Mouse (Mus musculus) liver, embryonic 14.5 days (tissue): Measurements from ENCODE around the gene Fbf1. TPM values are rescaled to one million over a fixed set of nuclear protein-coding genes. Genes with fewer than 3 reads are reported as not detected.

Source experiments
- ATAC-seq: fragments of 200-750 bp; cut with Nextera tagmentation; 2 replicates; pipeline ENCODE4 v1.8.0; 2017; ENCODE audit warnings: moderate number of reproducible peaks, mild to moderate bottlenecking, moderate library complexity; ENCODE audit not compliant: insufficient read depth
- DNase-seq, 3 experiments: peaks; one replicate each; pipeline ENCODE4 v3.0.0-alpha.2; 2012 to 2013; ENCODE audit warnings: low read depth in 3 of 3, low spot score in 3 of 3
- H3K27ac ChIP-seq: fragments of 300-500 bp; sonication (generic); 2 replicates; pipeline ENCODE4 v1.5.1; 2014; ENCODE audit warnings: moderate library complexity, mild to moderate bottlenecking, control low read depth, inconsistent platforms
- H3K27me3 ChIP-seq: fragments of 300-500 bp; sonication (generic); 2 replicates; pipeline ENCODE4 v1.6.1; 2014; ENCODE audit warnings: mild to moderate bottlenecking, low read length, moderate library complexity; ENCODE audit not compliant: control insufficient read depth, insufficient read depth
- H3K36me3 ChIP-seq: fragments of 300-500 bp; sonication (generic); replicated peaks from 2 replicates; pipeline ENCODE4 v1.6.1; 2014; ENCODE audit warnings: low read depth; ENCODE audit not compliant: control insufficient read depth, insufficient read depth
- H3K4me1 ChIP-seq, 2 experiments: fragments of 200-500 bp in 1 of 2; fragments of 300-500 bp in 1 of 2; sonication (generic) in 1 of 2; replicated peaks; 2 replicates each; pipeline ENCODE4 v1.6.1; 2012 to 2014; ENCODE audit warnings: antibody characterized with exemption in 1 of 2, inconsistent platforms in 1 of 2, low read length in 1 of 2; ENCODE audit not compliant: control insufficient read depth in 2 of 2, insufficient read depth in 2 of 2
- H3K4me2 ChIP-seq: fragments of 300-500 bp; sonication (generic); 2 replicates; pipeline ENCODE4 v1.6.1; 2014; ENCODE audit warnings: low read depth, mild to moderate bottlenecking, control low read depth, moderate library complexity
- H3K4me3 ChIP-seq, 2 experiments: fragments of 200-500 bp in 1 of 2; fragments of 300-500 bp in 1 of 2; sonication (generic) in 1 of 2; 2 replicates each; pipeline ENCODE4 v1.5.1; 2012 to 2014; ENCODE audit warnings: low read depth in 2 of 2, low read length in 2 of 2, mild to moderate bottlenecking in 2 of 2, control low read depth in 1 of 2, inconsistent platforms in 1 of 2, moderate library complexity in 1 of 2; ENCODE audit not compliant: insufficient read depth in 1 of 2
- H3K9ac ChIP-seq: fragments of 300-500 bp; sonication (generic); replicated peaks from 2 replicates; pipeline ENCODE4 v1.6.1; 2014; ENCODE audit warnings: mild to moderate bottlenecking, control low read depth, moderate library complexity
- H3K9me3 ChIP-seq: fragments of 300-500 bp; sonication (generic); 2 replicates; pipeline ENCODE4 v1.6.1; 2016; ENCODE audit warnings: low read length, mixed read lengths; ENCODE audit not compliant: control insufficient read depth
- CTCF ChIP-seq: IDR thresholded peaks from 2 replicates; pipeline ENCODE4 v1.5.1; 2016; ENCODE audit warnings: antibody characterized with exemption, low read depth, control low read depth
- EP300 ChIP-seq: IDR thresholded peaks from 2 replicates; pipeline ENCODE4 v1.6.1; 2016; ENCODE audit warnings: antibody characterized with exemption, low read depth
- WGBS: fragments of 180-500 bp; shearing (Covaris S2); extraction: QIAGEN DNeasy Blood & Tissue Kit; methylation state at CpG from one replicate; pipeline ENCODE4 v1.1.7; 2014; ENCODE audit not compliant: insufficient replicate concordance; 5-methylcytosine and 5-hydroxymethylcytosine counted together
- polyA plus RNA-seq, 2 experiments: library from polyadenylated mRNA; depleted of rRNA in 1 of 2; stranded (reverse) in 1 of 2; unstranded in 1 of 2; fragments of >200 nt; fragmentation: Nextera tagmentation in 1 of 2; extraction: Ambion mirVana in 1 of 2; gene quantifications; 2 replicates each; pipeline versions ENCODE4 v1.2.1 to v1.2.3; 2012 to 2014

The Fbf1 gene
- polyA plus RNA-seq, 2 experiments, result 3.5 to 8.7 TPM

DNA sequence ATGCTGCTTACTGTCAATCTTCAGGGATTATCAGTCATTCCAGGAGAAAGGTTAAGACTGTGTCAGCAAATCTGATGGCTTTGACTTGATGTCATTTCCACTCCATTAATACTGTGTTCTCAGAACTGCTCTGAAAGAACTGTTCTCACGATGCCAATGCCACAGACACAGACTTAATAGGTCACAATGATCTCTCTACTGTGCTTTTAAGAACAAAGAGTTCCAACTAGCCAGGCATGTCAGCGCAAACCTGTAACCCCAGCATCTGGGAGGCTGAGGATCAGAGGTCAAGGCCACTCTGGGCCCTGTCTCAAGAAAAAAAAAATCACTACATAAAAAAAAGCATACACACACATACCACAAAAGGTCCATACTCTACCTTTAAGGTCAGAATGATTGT lies 4.0 kb upstream of the Fbf1 start:
- Histone ChIP-seq H3K4me2 (no peak overlapping the region), H3K4me3 (no peak overlapping the region), H3K36me3 (peaks cover 11% of the 10 kb centered on the region), H3K9me3 (no peaks in the 10 kb centered on the region), H3K4me1 (peaks cover 2 to 6% of the 10 kb centered on the region in 2 experiments; a peak in 3 of 4 replicates), H3K9ac (no peak overlapping the region), H3K27ac (no peak overlapping the region), H3K27me3 (no peaks in the 10 kb centered on the region)
- 81% methylated on average over 2 of the region's 2 CpGs for WGBS
- TF ChIP-seq EP300, result no peak
- no peak for TF ChIP-seq CTCF
- no peak for ATAC-seq
- DNase-seq, result no peak

DNA sequence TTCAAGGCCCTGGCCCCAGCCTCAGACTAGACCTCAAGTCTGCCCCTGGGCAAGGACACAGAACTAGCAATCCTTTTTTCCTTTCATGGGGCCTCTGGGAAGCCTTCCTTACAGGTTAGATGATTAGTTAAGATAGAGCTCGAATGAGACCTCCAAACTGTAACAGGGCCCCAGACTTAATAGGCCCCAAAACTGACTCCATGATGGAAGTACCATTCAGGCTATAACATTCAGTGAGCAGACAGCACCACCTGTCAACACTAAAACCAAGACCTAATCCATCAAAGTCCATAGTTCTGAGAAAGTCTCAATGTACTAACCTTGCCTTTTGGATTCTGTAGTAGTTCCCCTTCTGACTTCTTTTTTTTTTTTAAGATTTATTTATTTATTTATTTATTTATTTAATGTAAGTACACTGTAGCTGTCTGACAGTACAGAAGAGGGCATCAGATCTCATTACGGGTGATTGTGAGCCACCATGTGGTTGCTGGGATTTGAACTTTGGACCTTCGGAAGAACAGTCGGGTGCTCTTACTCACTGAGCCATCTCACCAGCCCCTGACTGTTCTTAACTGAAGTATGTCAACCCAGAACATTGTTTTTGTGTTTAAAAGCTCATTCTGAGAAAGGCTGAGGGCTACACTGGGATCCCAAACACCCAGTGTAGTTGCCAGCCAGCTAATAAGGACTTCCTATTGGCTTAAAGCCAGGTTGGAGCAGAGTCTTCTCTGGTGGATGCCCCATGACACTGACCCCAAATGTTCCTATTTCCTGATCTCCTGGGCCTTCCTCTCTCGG lies 2.2 kb upstream of the Fbf1 start:
- DNase-seq (no peak), ATAC-seq (no peak)
- Histone ChIP-seq H3K9ac (no peak overlapping the region), H3K36me3 (peaks cover 11% of the 10 kb centered on the region), H3K4me2 (no peak overlapping the region), H3K4me3 (no peak overlapping the region), H3K9me3 (no peaks in the 10 kb centered on the region), H3K27me3 (no peaks in the 10 kb centered on the region), H3K4me1 (peaks cover 2 to 11% of the 10 kb centered on the region in 2 experiments; a peak in 3 of 4 replicates), H3K27ac (no peak overlapping the region)
- 64% methylated on average over 5 of the region's 5 CpGs for WGBS
- TF ChIP-seq CTCF, result no peak

DNA sequence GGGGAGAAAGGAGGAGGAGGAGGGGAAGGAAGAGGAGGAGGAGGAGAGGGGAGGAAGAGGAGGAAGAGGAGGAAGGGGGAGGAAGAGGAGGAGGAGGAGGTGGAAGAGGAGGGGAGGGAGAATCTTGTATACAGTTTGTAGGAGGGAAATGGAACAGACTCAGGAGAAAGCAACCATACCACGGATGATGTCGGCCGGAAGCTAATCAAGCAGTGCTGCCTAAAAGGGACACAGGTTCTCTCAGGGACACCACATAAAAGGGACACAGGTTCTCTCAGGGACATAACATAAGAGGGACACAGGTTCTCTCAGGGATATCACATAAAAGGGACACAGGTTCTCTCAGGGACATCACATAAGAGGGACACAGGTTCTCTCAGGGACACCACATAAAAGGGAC lies 1.2 kb upstream of the Fbf1 start:
- WGBS, result 81% methylated on average over 3 of the region's 3 CpGs
- no peak for ATAC-seq
- H3K27ac ChIP-seq, result no peak overlapping the region
- no peak overlapping the region for H3K4me3 ChIP-seq
- TF ChIP-seq CTCF (no peak), EP300 (no peak)
- H3K4me1 ChIP-seq, result peaks cover 2 to 11% of the 10 kb centered on the region in 2 experiments; a peak in 3 of 4 replicates
- H3K4me2 ChIP-seq, result no peak overlapping the region
- H3K27me3 ChIP-seq, result no peaks in the 10 kb centered on the region
- no peaks in the 10 kb centered on the region for H3K9me3 ChIP-seq
- H3K9ac ChIP-seq, result no peak overlapping the region
- H3K36me3 ChIP-seq, result peaks cover 7% of the 10 kb centered on the region
- DNase-seq, result no peak

DNA sequence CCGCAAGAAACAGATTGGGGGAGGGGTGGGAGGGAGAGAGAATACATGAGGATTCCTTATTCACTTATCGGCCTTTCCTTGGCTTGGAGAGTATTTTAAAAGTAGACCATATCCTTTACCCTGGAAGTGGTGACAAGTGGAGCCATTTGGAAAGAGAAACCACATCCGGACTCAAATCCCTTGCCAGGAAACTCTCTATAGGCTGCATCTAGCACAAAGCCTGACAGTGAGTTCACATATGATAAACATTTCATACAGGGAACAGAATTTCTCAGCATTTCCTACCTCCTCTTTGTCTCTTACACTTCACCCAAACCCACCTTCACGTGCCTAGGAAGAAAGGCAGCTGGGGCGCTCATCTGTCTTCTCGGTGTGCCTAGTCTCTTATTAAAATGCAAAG lies 734 bp downstream of the Fbf1 start:
- 10% methylated on average over 6 of the region's 6 CpGs for WGBS
- ATAC-seq, result no peak

DNA sequence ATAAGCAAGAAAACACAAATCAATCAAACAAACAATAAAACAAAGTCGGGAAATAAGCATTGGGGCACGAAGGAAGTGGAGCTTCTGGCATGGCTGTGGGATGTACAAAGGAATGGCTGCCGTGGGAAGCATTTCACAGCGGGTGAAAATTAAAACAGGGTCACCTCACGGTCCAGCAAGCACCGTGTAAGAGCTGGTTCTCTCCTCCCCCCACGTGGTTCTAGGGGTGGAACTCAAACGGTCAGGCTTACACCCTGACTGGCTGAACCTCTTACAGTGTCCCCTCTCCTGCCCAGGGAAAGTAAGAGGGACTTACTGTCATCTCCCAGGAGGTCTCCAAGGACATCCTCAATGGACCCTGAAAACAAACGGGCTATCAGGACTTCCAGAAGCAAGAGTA lies 5.0 kb downstream of the Fbf1 start:
- H3K27ac ChIP-seq, result no peak overlapping the region
- peaks cover 2 to 9% of the 10 kb centered on the region in 2 experiments; a peak in 3 of 4 replicates for H3K4me1 ChIP-seq
- no peaks in the 10 kb centered on the region for H3K36me3 ChIP-seq
- DNase-seq (no peak), ATAC-seq (no peak)
- no peak overlapping the region for H3K4me2 ChIP-seq
- TF ChIP-seq CTCF (no peak), EP300 (no peak)
- no peaks in the 10 kb centered on the region for H3K27me3 ChIP-seq
- 60% methylated on average over 9 of the region's 9 CpGs for WGBS
- no peak overlapping the region for H3K9ac ChIP-seq
- no peak overlapping the region for H3K4me3 ChIP-seq
- no peaks in the 10 kb centered on the region for H3K9me3 ChIP-seq

More for the DNA sequence above, 734 bp downstream of the Fbf1 start:
- Histone ChIP-seq H3K9me3 (no peaks in the 10 kb centered on the region), H3K4me2 (peak overlapping the region; percentile 97), H3K9ac (peak overlapping the region; percentile 88), H3K27me3 (no peaks in the 10 kb centered on the region), H3K27ac (peak overlapping the region; percentile 57), H3K36me3 (no peaks in the 10 kb centered on the region), H3K4me3 (peak overlapping the region; percentile 83 to 93), H3K4me1 (peaks cover 2 to 11% of the 10 kb centered on the region in 2 experiments; a peak in 3 of 4 replicates)
- no peak for TF ChIP-seq CTCF
- no peak for TF ChIP-seq EP300
- no peak for DNase-seq
